Mouse (Mus musculus) olfactory bulb, adult 2 months (tissue): ENCODE measurements around the gene Serbp1. TPM values are rescaled to one million over a fixed set of nuclear protein-coding genes. Genes with fewer than 3 reads are reported as not detected.
"Not testable (repeated sequence)": the region's sequence is repeated elsewhere in the genome, so short reads cannot be mapped to it uniquely, and the experiment has no call there.

Experiments used
- H3K27ac ChIP-seq: fragments of 200-500 bp; 2 replicates; pipeline ENCODE4 v1.5.1; 2012; ENCODE audit warnings: low read depth, low read length; ENCODE audit not compliant: insufficient read depth
- H3K4me1 ChIP-seq: fragments of 200-500 bp; 2 replicates; pipeline ENCODE4 v1.6.1; 2012; ENCODE audit warnings: low read length; ENCODE audit not compliant: control insufficient read depth, insufficient read depth
- H3K4me3 ChIP-seq: fragments of 200-500 bp; 2 replicates; pipeline ENCODE4 v1.5.1; 2012; ENCODE audit warnings: mild to moderate bottlenecking, low read depth, low read length, moderate library complexity; ENCODE audit not compliant: insufficient read depth
- CTCF ChIP-seq: fragments of 200-500 bp; IDR thresholded peaks from 2 replicates; pipeline ENCODE4 v1.5.1; 2012; ENCODE audit warnings: low read depth, mild to moderate bottlenecking, low read length, moderate library complexity; ENCODE audit not compliant: insufficient read depth
- POLR2A ChIP-seq: fragments of 200-500 bp; IDR thresholded peaks from 2 replicates; pipeline ENCODE4 v1.6.1; 2012; ENCODE audit warnings: mild to moderate bottlenecking, low read depth, low read length, moderate library complexity; ENCODE audit not compliant: insufficient read depth
- WGBS: fragments of 180-500 bp; shearing (Covaris S2); methylation state at CpG from one replicate; pipeline ENCODE4 v1.1.7; 2018; 5-methylcytosine and 5-hydroxymethylcytosine counted together
- polyA plus RNA-seq: library from polyadenylated mRNA; stranded (reverse); fragments of >200 nt; gene quantifications from 2 replicates; pipeline ENCODE4 v1.2.4, GENCODE M21; 2012; ENCODE audit warnings: low replicate concordance; ENCODE audit not compliant: missing spikeins, insufficient read depth, insufficient read length

The Serbp1 gene
- polyA plus RNA-seq, 1 experiment: not detected

GRCm38 (mm10) chr6:67213429-67214098, 24.4 kb upstream of the Serbp1 start:
- Histone ChIP-seq H3K4me1 (no peaks in the 10 kb centered on the region), H3K27ac (no peak overlapping the region), H3K4me3 (no peak overlapping the region)
- TF ChIP-seq POLR2A: no peak
- no peak for TF ChIP-seq CTCF
- 91% methylated on average over 4 of the region's 4 CpGs for WGBS

- TF ChIP-seq POLR2A (no peak), CTCF (no peak)
- 92% methylated on average over 4 of the region's 4 CpGs for WGBS
These were observed 20.6 kb upstream of the Serbp1 start for GRCm38 (mm10) chr6:67217402-67217801.

GRCm38 (mm10) chr6:67217846-67218245, 20.1 kb upstream of the Serbp1 start:
- Histone ChIP-seq H3K27ac (no peak overlapping the region), H3K4me1 (no peaks in the 10 kb centered on the region), H3K4me3 (no peak overlapping the region)
- WGBS: 92% methylated on average over 1 of the region's 1 CpGs
- TF ChIP-seq POLR2A (no peak), CTCF (no peak)

More at GRCm38 (mm10) chr6:67217402-67217801, 20.6 kb upstream of the Serbp1 start:
- Histone ChIP-seq H3K4me1 (no peaks in the 10 kb centered on the region), H3K4me3 (no peak overlapping the region), H3K27ac (no peak overlapping the region)

- Histone ChIP-seq H3K27ac (no peak overlapping the region), H3K4me1 (no peaks in the 10 kb centered on the region), H3K4me3 (no peak overlapping the region)
- TF ChIP-seq CTCF: no peak
- TF ChIP-seq POLR2A: no peak
These were observed 19.4 kb upstream of the Serbp1 start for GRCm38 (mm10) chr6:67218566-67218965.

- 88% methylated on average over 14 of the region's 14 CpGs for WGBS
- H3K4me3 ChIP-seq, H3K4me1 ChIP-seq, H3K27ac ChIP-seq: not testable (repeated sequence)
These were observed 18.0 kb upstream of the Serbp1 start for GRCm38 (mm10) chr6:67219931-67220330.

DNA sequence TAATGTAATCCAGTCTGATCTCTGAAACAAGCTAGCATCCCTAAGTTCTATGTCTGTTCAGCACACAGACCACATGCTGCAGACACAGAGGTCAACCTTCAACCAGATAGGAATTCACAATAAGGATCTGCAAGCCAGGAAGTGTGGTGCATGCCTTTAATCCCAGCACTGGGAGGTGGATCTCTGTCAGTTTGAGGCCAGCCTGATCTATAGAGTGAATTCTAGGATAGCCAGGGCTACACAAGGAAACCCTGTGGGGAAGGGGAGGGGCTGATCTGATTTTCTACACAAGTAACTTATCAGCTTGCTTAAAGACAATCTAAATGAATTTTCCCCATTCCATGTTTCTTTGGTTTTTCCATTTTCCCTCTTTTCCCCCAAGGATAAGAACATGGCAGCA, 17.2 kb upstream of the Serbp1 start:
- Histone ChIP-seq H3K27ac (no peak overlapping the region), H3K4me1 (no peaks in the 10 kb centered on the region), H3K4me3 (no peak overlapping the region)
- TF ChIP-seq POLR2A (no peak), CTCF (no peak)

DNA sequence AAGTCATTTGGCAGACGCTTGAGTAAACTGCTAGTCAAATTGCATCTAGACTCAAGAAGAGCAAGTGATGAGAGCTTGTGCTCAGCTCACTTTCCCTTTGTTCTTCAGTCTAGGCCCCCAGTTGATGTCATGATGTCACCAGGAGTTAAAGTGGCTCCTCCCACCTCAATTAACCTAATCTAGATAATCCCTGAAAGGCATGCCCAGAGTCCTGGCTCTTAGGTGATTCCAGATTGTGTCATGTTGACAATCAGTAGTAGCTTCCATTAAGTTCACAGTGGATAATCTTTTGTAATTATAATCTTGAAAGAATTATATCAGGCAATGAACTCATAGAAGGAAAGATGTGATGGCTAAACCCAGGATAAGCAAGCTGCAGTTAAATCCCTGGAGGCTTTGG, 14.9 kb upstream of the Serbp1 start:
- WGBS: 91% methylated on average over 1 of the region's 1 CpGs
- Histone ChIP-seq H3K27ac (no peak overlapping the region), H3K4me3 (no peak overlapping the region), H3K4me1 (no peaks in the 10 kb centered on the region)
- TF ChIP-seq CTCF (no peak), POLR2A (no peak)

GRCm38 (mm10) chr6:67223499-67223898, 14.5 kb upstream of the Serbp1 start:
- 69% methylated on average over 1 of the region's 1 CpGs for WGBS
- peaks cover 2% of the 10 kb centered on the region; the same call in 1 of the 2 replicates for H3K4me1 ChIP-seq
- H3K27ac ChIP-seq: no peak overlapping the region
- no peak for TF ChIP-seq CTCF
- TF ChIP-seq POLR2A: no peak
- H3K4me3 ChIP-seq: no peak overlapping the region

- Histone ChIP-seq H3K4me3 (no peak overlapping the region), H3K4me1 (peaks cover 6% of the 10 kb centered on the region; the same call in 1 of the 2 replicates), H3K27ac (no peak overlapping the region)
- WGBS: 85% methylated on average over 4 of the region's 4 CpGs
- TF ChIP-seq POLR2A (no peak), CTCF (no peak)
These were observed 11.7 kb upstream of the Serbp1 start for GRCm38 (mm10) chr6:67226286-67226685.
